Mouse (Mus musculus) kidney, embryonic 15.5 days (tissue): ENCODE measurements around the gene Rps11. TPM values are rescaled to one million over a fixed set of nuclear protein-coding genes. Genes with fewer than 3 reads are reported as not detected.

Experiments used
- ATAC-seq: fragments of 200-750 bp; cut with Nextera tagmentation; replicated peaks from 2 replicates; pipeline ENCODE4 v1.8.0; 2017; ENCODE audit warnings: moderate TSS enrichment; ENCODE audit not compliant: low FRiP score
- H3K27ac ChIP-seq: fragments of 300-500 bp; sonication (generic); 2 replicates; pipeline ENCODE4 v1.5.1; 2015; ENCODE audit warnings: mild to moderate bottlenecking, inconsistent platforms
- H3K27me3 ChIP-seq: fragments of 300-500 bp; sonication (generic); 2 replicates; pipeline ENCODE4 v1.6.1; 2015; ENCODE audit warnings: inconsistent platforms
- H3K36me3 ChIP-seq: fragments of 300-500 bp; sonication (generic); 2 replicates; pipeline ENCODE4 v1.6.1; 2015; ENCODE audit warnings: inconsistent platforms
- H3K4me1 ChIP-seq: fragments of 300-500 bp; sonication (generic); 2 replicates; pipeline ENCODE4 v1.6.1; 2015; ENCODE audit warnings: inconsistent platforms
- H3K4me2 ChIP-seq: fragments of 300-500 bp; sonication (generic); 2 replicates; pipeline ENCODE4 v1.6.1; 2015; ENCODE audit warnings: moderate library complexity, mild to moderate bottlenecking, inconsistent platforms
- H3K4me3 ChIP-seq: fragments of 300-500 bp; sonication (generic); replicated peaks from 2 replicates; pipeline ENCODE4 v1.5.1; 2015; ENCODE audit warnings: mild to moderate bottlenecking, inconsistent platforms
- H3K9ac ChIP-seq: fragments of 300-500 bp; sonication (generic); 2 replicates; pipeline ENCODE4 v1.6.1; 2015; ENCODE audit warnings: mild to moderate bottlenecking, inconsistent platforms
- H3K9me3 ChIP-seq: fragments of 300-500 bp; sonication (generic); replicated peaks from 2 replicates; pipeline ENCODE4 v1.6.1; 2016; ENCODE audit warnings: inconsistent platforms
- WGBS: fragments of 180-500 bp; shearing (Covaris S2); methylation state at CpG from one replicate; pipeline ENCODE4 v1.1.7; 2015; ENCODE audit warnings: mixed read lengths; 5-methylcytosine and 5-hydroxymethylcytosine counted together
- polyA plus RNA-seq: library from polyadenylated mRNA; unstranded; fragments of >200 nt; fragmentation: Nextera tagmentation; extraction: Ambion mirVana; gene quantifications from 2 replicates; pipeline ENCODE4 v1.2.1, GENCODE M21; 2015

Rps11 gene
- polyA plus RNA-seq, 1 experiment from 2014 or later, result 1,536 TPM

DNA sequence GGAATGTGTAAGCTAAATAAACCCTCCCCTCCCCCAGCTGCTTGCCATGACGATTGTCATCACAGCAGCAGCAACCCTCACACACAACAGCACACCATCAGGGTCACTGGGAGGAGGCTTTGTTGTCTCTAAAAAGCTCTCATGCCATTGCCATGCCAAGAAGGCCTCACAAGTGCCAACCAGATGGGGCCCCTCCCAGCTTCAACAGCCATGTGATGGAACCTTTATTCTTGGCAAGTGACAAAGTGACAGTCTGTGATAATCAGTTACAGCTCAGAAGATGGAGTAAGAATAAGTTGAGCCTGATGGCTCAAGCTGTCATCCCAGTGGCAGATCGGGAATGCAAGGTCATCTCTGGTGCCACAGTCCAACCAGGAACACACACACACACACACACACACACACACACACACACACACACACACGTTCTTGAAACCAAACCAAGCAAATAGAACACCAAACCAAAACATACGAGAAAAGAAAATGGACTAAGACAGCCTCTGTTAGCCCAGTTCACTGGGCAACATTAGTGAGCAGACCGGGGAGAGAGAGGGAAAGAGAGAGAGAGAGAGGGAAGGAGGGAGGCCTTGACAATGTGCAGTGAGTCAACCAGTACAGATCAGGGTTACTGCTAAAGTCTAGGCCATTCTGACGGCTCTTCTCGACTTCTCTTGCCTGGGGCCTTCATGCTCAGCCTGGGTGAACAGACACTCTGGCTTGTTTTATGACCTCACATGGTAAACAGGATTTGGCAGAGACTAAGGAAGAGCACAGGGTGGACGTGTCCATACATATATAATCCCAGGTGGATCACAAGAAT, 15.9 kb upstream of the Rps11 start:
- Histone ChIP-seq H3K27ac (no peak overlapping the region), H3K36me3 (peaks cover 39% of the 10 kb centered on the region), H3K9ac (no peak overlapping the region), H3K4me3 (no peak overlapping the region), H3K4me1 (peaks cover 10% of the 10 kb centered on the region), H3K9me3 (no peaks in the 10 kb centered on the region), H3K27me3 (0 out of 2 replicates have a peak, but pooled peaks cover 4% of the 10 kb centered on the region), H3K4me2 (no peak overlapping the region)
- ATAC-seq, result no peak
- 71% methylated on average over 8 of the region's 8 CpGs for WGBS

GRCm38 (mm10) chr7:45138403-45138802, 14.2 kb upstream of the Rps11 start:
- ATAC-seq, result no peak
- 82% methylated on average over 1 of the region's 1 CpGs for WGBS
- Histone ChIP-seq H3K4me3 (no peak overlapping the region), H3K27ac (no peak overlapping the region), H3K27me3 (0 out of 2 replicates have a peak, but pooled peaks cover 4% of the 10 kb centered on the region), H3K4me1 (peaks cover 16% of the 10 kb centered on the region), H3K4me2 (no peak overlapping the region), H3K36me3 (peaks cover 22% of the 10 kb centered on the region), H3K9me3 (no peaks in the 10 kb centered on the region), H3K9ac (no peak overlapping the region)

- Histone ChIP-seq H3K4me3 (no peak overlapping the region), H3K9me3 (no peaks in the 10 kb centered on the region), H3K36me3 (peaks cover 12% of the 10 kb centered on the region), H3K9ac (no peak overlapping the region), H3K4me1 (peaks cover 16% of the 10 kb centered on the region), H3K4me2 (no peak overlapping the region), H3K27ac (no peak overlapping the region), H3K27me3 (0 out of 2 replicates have a peak, but pooled peaks cover 4% of the 10 kb centered on the region)
- 80% methylated on average over 12 of the region's 12 CpGs for WGBS
- ATAC-seq, result no peak
Measured at GRCm38 (mm10) chr7:45137171-45138006, 13.2 kb upstream of the Rps11 start.

- no peak within 1 kb of the TSS for H3K27ac ChIP-seq
- 0 out of 2 replicates have a peak, but pooled peaks cover 4% of the 10 kb centered on the region for H3K27me3 ChIP-seq
Measured at GRCm38 (mm10) chr7:45135993-45136567, 11.8 kb upstream of the Rps11 start, which contains the start of the genes Gm45713 and Flt3l. Gene Gm45713 (minus strand): TSS chr7:45136231. Gene Flt3l (minus strand): TSS chr7:45136432.

DNA sequence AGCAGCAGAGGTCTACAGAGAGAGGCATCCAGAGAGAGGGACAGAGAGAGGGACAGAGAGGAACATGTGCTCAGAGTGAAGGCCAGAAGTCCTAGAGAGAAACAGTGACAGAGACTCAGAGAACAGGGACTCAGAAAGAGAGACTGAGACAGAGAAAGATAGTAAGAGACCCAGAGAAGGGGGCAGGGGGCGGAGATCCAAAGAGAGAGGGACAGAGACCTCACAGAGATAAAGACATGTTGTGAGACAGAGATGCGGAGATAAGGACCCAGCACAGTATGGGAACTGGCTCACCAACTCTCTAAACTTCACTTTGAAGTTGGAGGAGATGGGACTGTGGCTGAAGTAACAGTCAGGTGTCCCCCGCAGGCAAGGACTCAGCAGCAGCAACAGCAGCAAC, 11.1 kb upstream of the Rps11 start:
- Histone ChIP-seq H3K4me3 (peak overlapping the region; percentile 64; the same call in 1 of the 2 replicates), H3K9me3 (no peaks in the 10 kb centered on the region), H3K4me1 (peaks cover 16% of the 10 kb centered on the region), H3K27ac (no peak overlapping the region), H3K27me3 (0 out of 2 replicates have a peak, but pooled peaks cover 4% of the 10 kb centered on the region), H3K4me2 (peak overlapping the region; percentile 88), H3K9ac (no peak overlapping the region), H3K36me3 (no peaks in the 10 kb centered on the region)
- WGBS, result 76% methylated on average over 3 of the region's 3 CpGs
- no peak for ATAC-seq

More at GRCm38 (mm10) chr7:45135993-45136567, 11.8 kb upstream of the Rps11 start, which contains the start of the genes Gm45713 and Flt3l:
- Histone ChIP-seq H3K4me2 (peak within 1 kb of the TSS; percentile 88), H3K9ac (peak within 1 kb of the TSS; percentile 65), H3K9me3 (no peaks in the 10 kb centered on the region), H3K4me1 (peaks cover 16% of the 10 kb centered on the region), H3K4me3 (peak within 1 kb of the TSS; percentile 64), H3K36me3 (no peaks in the 10 kb centered on the region)
- peak; percentile 82 for ATAC-seq
- WGBS, result 3% methylated on average over 29 of the region's 29 CpGs

GRCm38 (mm10) chr7:45134544-45135026, 10.3 kb upstream of the Rps11 start:
- 0 out of 2 replicates have a peak, but pooled peaks cover 4% of the 10 kb centered on the region for H3K27me3 ChIP-seq
- WGBS, result 9% methylated on average over 12 of the region's 12 CpGs
- peak; percentile 33; the same call in 1 of the 2 replicates for ATAC-seq
- no peak overlapping the region for H3K27ac ChIP-seq
- H3K4me2 ChIP-seq, result peak overlapping the region; percentile 21
- no peaks in the 10 kb centered on the region for H3K36me3 ChIP-seq
- H3K9ac ChIP-seq, result no peak overlapping the region
- H3K9me3 ChIP-seq, result no peaks in the 10 kb centered on the region
- no peak overlapping the region; the same call in 1 of the 2 replicates for H3K4me3 ChIP-seq
- peaks cover 19% of the 10 kb centered on the region for H3K4me1 ChIP-seq

- no peak for ATAC-seq
- H3K27ac ChIP-seq, result no peak overlapping the region
- no peak overlapping the region for H3K4me2 ChIP-seq
- no peak overlapping the region for H3K4me3 ChIP-seq
- no peaks in the 10 kb centered on the region for H3K36me3 ChIP-seq
- no peaks in the 10 kb centered on the region for H3K9me3 ChIP-seq
- H3K4me1 ChIP-seq, result peaks cover 25% of the 10 kb centered on the region
- H3K27me3 ChIP-seq, result 0 out of 2 replicates have a peak, but pooled peaks cover 4% of the 10 kb centered on the region
- no peak overlapping the region for H3K9ac ChIP-seq
- 81% methylated on average over 8 of the region's 8 CpGs for WGBS
Measured at GRCm38 (mm10) chr7:45133446-45134159, 9.4 kb upstream of the Rps11 start.

DNA sequence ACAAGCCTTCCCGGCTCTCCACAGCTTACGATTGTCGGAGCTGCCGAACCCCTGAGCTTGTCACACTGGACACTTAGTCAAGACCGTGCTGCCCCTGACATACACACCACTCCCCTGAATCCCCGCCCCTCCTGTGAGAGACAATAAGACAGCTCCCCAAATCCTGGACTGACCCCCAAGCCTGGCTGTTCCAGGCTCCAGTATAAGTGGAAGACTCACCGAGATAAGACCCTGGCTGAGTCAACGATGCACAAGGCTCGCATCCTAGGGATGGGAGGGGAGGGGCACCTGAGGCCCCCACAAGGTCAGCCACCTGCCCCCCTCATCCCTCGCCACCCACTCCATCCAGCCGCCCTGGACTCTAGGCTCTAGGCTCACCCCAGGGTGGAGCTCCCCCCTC, 7.6 kb upstream of the Rps11 start:
- Histone ChIP-seq H3K27me3 (no peaks in the 10 kb centered on the region), H3K9ac (no peak overlapping the region), H3K4me1 (peaks cover 31% of the 10 kb centered on the region), H3K27ac (no peak overlapping the region), H3K4me3 (no peak overlapping the region), H3K36me3 (peaks cover 7% of the 10 kb centered on the region), H3K4me2 (no peak overlapping the region), H3K9me3 (no peaks in the 10 kb centered on the region)
- WGBS, result 80% methylated on average over 11 of the region's 11 CpGs
- ATAC-seq, result no peak

DNA sequence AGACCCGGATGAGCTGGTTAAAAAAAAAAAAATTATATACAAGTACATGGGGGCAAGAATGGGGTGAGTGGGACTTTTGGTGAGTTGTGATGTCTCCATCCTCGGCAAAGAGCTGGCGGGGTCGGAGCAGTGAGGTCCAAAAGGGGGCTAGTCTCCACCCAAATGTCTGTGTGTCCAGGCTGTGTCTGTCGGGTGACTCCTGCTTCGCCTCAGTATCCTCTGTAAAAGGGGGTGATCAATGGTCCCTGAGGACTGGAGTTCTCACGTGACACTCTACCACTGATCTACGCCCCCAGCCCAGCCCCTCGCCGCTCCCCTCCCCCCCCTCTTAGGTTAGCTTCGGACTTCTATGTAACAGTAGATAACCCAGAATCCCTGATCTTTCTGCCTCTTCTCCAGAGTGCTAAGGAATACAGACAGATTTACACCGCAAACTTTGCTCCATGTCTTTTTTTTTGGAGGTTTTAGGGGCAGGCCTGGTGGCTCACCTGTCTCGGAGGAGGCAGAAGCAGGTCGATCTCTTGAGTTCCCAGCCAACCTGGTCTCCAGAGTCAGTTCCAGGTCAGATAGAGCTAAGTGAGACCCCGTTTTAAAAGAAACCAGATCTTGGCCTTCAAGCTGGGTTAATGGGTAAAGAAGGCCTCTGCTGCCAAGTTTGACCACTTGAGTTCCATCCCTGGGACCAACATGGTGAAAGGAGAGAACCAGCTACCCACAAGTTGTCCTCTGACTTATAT, 5.7 kb upstream of the Rps11 start:
- Histone ChIP-seq H3K36me3 (peaks cover 26% of the 10 kb centered on the region), H3K4me2 (peak overlapping the region; percentile 63), H3K27me3 (no peaks in the 10 kb centered on the region), H3K4me3 (peak overlapping the region; percentile 90), H3K27ac (peak overlapping the region; percentile 94), H3K9me3 (no peaks in the 10 kb centered on the region), H3K4me1 (peaks cover 40% of the 10 kb centered on the region), H3K9ac (no peak overlapping the region)
- ATAC-seq, result no peak
- 55% methylated on average over 15 of the region's 15 CpGs for WGBS

DNA sequence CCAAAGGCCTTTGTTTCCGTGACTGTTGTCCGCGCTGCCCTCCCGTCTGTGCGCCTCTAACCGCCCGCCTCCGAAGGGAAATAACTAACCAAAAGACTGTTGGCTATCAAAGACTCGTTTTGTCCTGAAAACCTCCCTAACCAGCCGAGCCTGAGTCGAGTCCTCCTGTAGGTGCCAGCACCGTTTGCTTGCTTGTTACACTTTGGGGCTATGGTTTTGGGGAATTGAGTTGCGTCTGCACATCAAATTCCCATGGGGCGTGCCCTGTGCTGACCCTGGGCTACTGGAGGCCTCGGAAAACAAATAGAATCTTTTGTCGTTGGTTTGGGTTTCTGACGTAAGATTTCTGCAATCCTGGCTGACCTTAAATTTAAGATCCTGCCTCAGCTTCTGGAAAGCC, 5.1 kb upstream of the Rps11 start:
- peaks cover 41% of the 10 kb centered on the region for H3K4me1 ChIP-seq
- ATAC-seq, result no peak
- H3K4me3 ChIP-seq, result peak overlapping the region; percentile 90
- no peaks in the 10 kb centered on the region for H3K27me3 ChIP-seq
- no peaks in the 10 kb centered on the region for H3K9me3 ChIP-seq
- peak overlapping the region; percentile 59 for H3K9ac ChIP-seq
- WGBS, result under 1% methylated on average over 17 of the region's 17 CpGs
- peak overlapping the region; percentile 94 for H3K27ac ChIP-seq
- peaks cover 29% of the 10 kb centered on the region for H3K36me3 ChIP-seq
- peak overlapping the region; percentile 63 for H3K4me2 ChIP-seq
